Mouse (Mus musculus) embryonic facial prominence, embryonic 11.5 days (tissue): ENCODE data around the gene Ganab. TPM values are rescaled to one million over a fixed set of nuclear protein-coding genes. Genes with fewer than 3 reads are reported as not detected.

ENCODE experiments used
- ATAC-seq: fragments of 200-750 bp; cut with Nextera tagmentation; replicated peaks from 2 replicates; pipeline ENCODE4 v1.8.0; 2017; ENCODE audit warnings: low read depth; ENCODE audit not compliant: insufficient number of reproducible peaks, low FRiP score, low TSS enrichment
- DNase-seq: peaks from one replicate; pipeline ENCODE4 v3.0.0-alpha.2; 2015; ENCODE audit warnings: low spot score
- H3K27ac ChIP-seq: fragments of 300-500 bp; sonication (generic); replicated peaks from 2 replicates; pipeline ENCODE4 v1.5.1; 2014; ENCODE audit warnings: mild to moderate bottlenecking, low read depth, low read length, control low read depth
- H3K27me3 ChIP-seq: fragments of 300-500 bp; sonication (generic); 2 replicates; pipeline ENCODE4 v1.6.1; 2014; ENCODE audit warnings: mild to moderate bottlenecking, low read length, moderate library complexity, mixed read lengths; ENCODE audit not compliant: control insufficient read depth, insufficient read depth
- H3K36me3 ChIP-seq: fragments of 300-500 bp; sonication (generic); replicated peaks from 2 replicates; pipeline ENCODE4 v1.6.1; 2014; ENCODE audit warnings: low read depth, mild to moderate bottlenecking, low read length, moderate library complexity, mixed read lengths; ENCODE audit not compliant: control insufficient read depth, insufficient read depth
- H3K4me1 ChIP-seq: fragments of 300-500 bp; sonication (generic); 2 replicates; pipeline ENCODE4 v1.6.1; 2014; ENCODE audit warnings: low read length, mixed read lengths; ENCODE audit not compliant: control insufficient read depth, insufficient read depth
- H3K4me2 ChIP-seq: fragments of 300-500 bp; sonication (generic); 2 replicates; pipeline ENCODE4 v1.6.1; 2014; ENCODE audit warnings: low read depth, mild to moderate bottlenecking, control low read depth, low read length, moderate library complexity
- H3K4me3 ChIP-seq: fragments of 300-500 bp; sonication (generic); 2 replicates; pipeline ENCODE4 v1.5.1; 2014; ENCODE audit warnings: low read depth, low read length, control low read depth
- H3K9ac ChIP-seq: fragments of 300-500 bp; sonication (generic); replicated peaks from 2 replicates; pipeline ENCODE4 v1.6.1; 2014; ENCODE audit warnings: mild to moderate bottlenecking, control low read depth, low read length
- H3K9me3 ChIP-seq: fragments of 300-500 bp; sonication (generic); replicated peaks from 2 replicates; pipeline ENCODE4 v1.6.1; 2016; ENCODE audit warnings: mild to moderate bottlenecking, low read length, inconsistent platforms, mixed read lengths; ENCODE audit not compliant: control insufficient read depth
- WGBS: fragments of 180-500 bp; shearing (Covaris S2); extraction: QIAGEN DNeasy Blood & Tissue Kit; methylation state at CpG from one replicate; pipeline ENCODE4 v1.1.7; 2014; 5-methylcytosine and 5-hydroxymethylcytosine counted together
- polyA plus RNA-seq: library from polyadenylated mRNA; unstranded; fragments of >200 nt; fragmentation: Nextera tagmentation; extraction: Ambion mirVana; gene quantifications from 2 replicates; pipeline ENCODE4 v1.2.1, GENCODE M21; 2014

The Ganab gene
- polyA plus RNA-seq, 1 experiment from 2014 or later: 97.4 TPM

GRCm38 (mm10) chr19:8928689-8929223 lies 30.9 kb downstream of the Ganab start:
- peak overlapping the region; percentile 47; the same call in 1 of the 2 replicates for H3K27ac ChIP-seq
- peak overlapping the region; percentile 81 for H3K4me2 ChIP-seq
- no peaks in the 10 kb centered on the region for H3K4me1 ChIP-seq
- H3K36me3 ChIP-seq: no peaks in the 10 kb centered on the region
- peak overlapping the region; percentile 83 for H3K9ac ChIP-seq
- WGBS: 17% methylated on average over 12 of the region's 16 CpGs
- peak overlapping the region; percentile 71 for H3K4me3 ChIP-seq
- H3K9me3 ChIP-seq: no peaks in the 10 kb centered on the region
- no peak for DNase-seq
- no peak; the same call in 1 of the 2 replicates for ATAC-seq
- H3K27me3 ChIP-seq: no peaks in the 10 kb centered on the region

GRCm38 (mm10) chr19:8929224-8930088 lies 31.6 kb downstream of the Ganab start, which contains the start of the genes Rom1 and Eml3:
Rom1 (minus strand) TSS chr19:8929356.
Eml3 (plus strand) TSS chr19:8929552.
- no peaks in the 10 kb centered on the region for H3K4me1 ChIP-seq
- peak within 1 kb of the TSS; percentile 71 for H3K4me3 ChIP-seq
- peak; percentile 73 for DNase-seq
- H3K27ac ChIP-seq: peak within 1 kb of the TSS; percentile 47; the same call in 1 of the 2 replicates
- no peaks in the 10 kb centered on the region for H3K36me3 ChIP-seq
- H3K9me3 ChIP-seq: no peaks in the 10 kb centered on the region
- peak; percentile 74 for ATAC-seq
- peak within 1 kb of the TSS; percentile 83 for H3K9ac ChIP-seq
- WGBS: under 1% methylated on average over 60 of the region's 74 CpGs
- H3K4me2 ChIP-seq: peak within 1 kb of the TSS; percentile 81
- no peaks in the 10 kb centered on the region for H3K27me3 ChIP-seq

- H3K4me3 ChIP-seq: peak overlapping the region; percentile 71
- H3K9me3 ChIP-seq: no peaks in the 10 kb centered on the region
- H3K27ac ChIP-seq: peak overlapping the region; percentile 47; the same call in 1 of the 2 replicates
- WGBS: 14% methylated on average over 11 of the region's 11 CpGs
- no peaks in the 10 kb centered on the region for H3K36me3 ChIP-seq
- H3K4me1 ChIP-seq: no peaks in the 10 kb centered on the region
- no peak for ATAC-seq
- DNase-seq: no peak
- no peaks in the 10 kb centered on the region for H3K27me3 ChIP-seq
- H3K4me2 ChIP-seq: peak overlapping the region; percentile 81
- peak overlapping the region; percentile 83 for H3K9ac ChIP-seq
Observed at GRCm38 (mm10) chr19:8930117-8930516, 32.2 kb downstream of the Ganab start.

GRCm38 (mm10) chr19:8930771-8931170 lies 32.9 kb downstream of the Ganab start:
- Histone ChIP-seq H3K9me3 (no peaks in the 10 kb centered on the region), H3K4me3 (peak overlapping the region; percentile 71; the same call in 1 of the 2 replicates), H3K36me3 (no peaks in the 10 kb centered on the region), H3K9ac (peak overlapping the region; percentile 83), H3K27ac (no peak overlapping the region), H3K27me3 (no peaks in the 10 kb centered on the region), H3K4me1 (no peaks in the 10 kb centered on the region), H3K4me2 (peak overlapping the region; percentile 81)
- WGBS: 86% methylated on average over 7 of the region's 7 CpGs
- ATAC-seq (no peak), DNase-seq (no peak)

GRCm38 (mm10) chr19:8936736-8937135 lies 38.9 kb downstream of the Ganab start:
- Histone ChIP-seq H3K4me3 (no peak overlapping the region), H3K36me3 (peaks cover 2% of the 10 kb centered on the region; the same call in 1 of the 2 replicates), H3K27me3 (no peaks in the 10 kb centered on the region), H3K9me3 (no peaks in the 10 kb centered on the region), H3K27ac (no peak overlapping the region), H3K4me1 (no peaks in the 10 kb centered on the region; the same call in 1 of the 2 replicates), H3K4me2 (no peak overlapping the region), H3K9ac (no peak overlapping the region)
- no peak for DNase-seq
- no peak for ATAC-seq
- 84% methylated on average over 2 of the region's 2 CpGs for WGBS

- H3K36me3 ChIP-seq: peaks cover 8% of the 10 kb centered on the region; the same call in 1 of the 2 replicates
Observed at GRCm38 (mm10) chr19:8940526-8941133, 42.8 kb downstream of the Ganab start.

GRCm38 (mm10) chr19:8941136-8941514 lies 43.3 kb downstream of the Ganab start:
- H3K9me3 ChIP-seq: no peaks in the 10 kb centered on the region
- ATAC-seq (peak; percentile 36), DNase-seq (no peak)
- no peak overlapping the region for H3K27ac ChIP-seq
- 42% methylated on average over 10 of the region's 10 CpGs for WGBS
- peak overlapping the region; percentile 99 for H3K9ac ChIP-seq
- H3K4me3 ChIP-seq: peak overlapping the region; percentile 97
- peaks cover 3% of the 10 kb centered on the region; the same call in 1 of the 2 replicates for H3K4me1 ChIP-seq
- H3K27me3 ChIP-seq: no peaks in the 10 kb centered on the region
- peaks cover 10% of the 10 kb centered on the region for H3K36me3 ChIP-seq
- H3K4me2 ChIP-seq: peak overlapping the region; percentile 59

More at GRCm38 (mm10) chr19:8940526-8941133, 42.8 kb downstream of the Ganab start:
- no peaks in the 10 kb centered on the region for H3K27me3 ChIP-seq
- 79% methylated on average over 15 of the region's 15 CpGs for WGBS
- no peak for DNase-seq
- no peaks in the 10 kb centered on the region for H3K9me3 ChIP-seq
- H3K4me1 ChIP-seq: peaks cover 3% of the 10 kb centered on the region; the same call in 1 of the 2 replicates
- H3K4me3 ChIP-seq: no peak overlapping the region; the same call in 1 of the 2 replicates
- no peak overlapping the region for H3K27ac ChIP-seq
- no peak overlapping the region for H3K4me2 ChIP-seq
- no peak overlapping the region; the same call in 1 of the 2 replicates for H3K9ac ChIP-seq
- ATAC-seq: no peak
